Mouse (Mus musculus): ENCODE results near the gene Tmem41b.

- no peak for TF ChIP-seq ZC3H11A (IDR thresholded peaks at IDR 0.05; ENCODE audit: borderline replicate concordance, low read depth, low read length)
- no peak for TF ChIP-seq ZNF384 (IDR thresholded peaks at IDR 0.05; ENCODE audit: low read depth, low read length)
- no peak for TF ChIP-seq CHD2 (IDR thresholded peaks at IDR 0.05; ENCODE audit: low read depth, low read length)
- TF ChIP-seq HCFC1 (IDR thresholded peaks at IDR 0.05; ENCODE audit: borderline replicate concordance, insufficient read depth, low read length): no peak
- TF ChIP-seq MAFK (IDR thresholded peaks at IDR 0.05; ENCODE audit: insufficient read depth, low read depth, low read length): no peak
Observed at GRCm38 (mm10) chr7:110026594-110026993, 39.9 kb upstream of the Tmem41b start.
